Mouse (Mus musculus): ENCODE measurements at regions not wholly inside any gene's neighbourhood (a gene's known extent, or its start where the extent isn't known, plus 50 kb on each side); places are given as distances from the start of the nearest gene placed in this dataset.

DNA sequence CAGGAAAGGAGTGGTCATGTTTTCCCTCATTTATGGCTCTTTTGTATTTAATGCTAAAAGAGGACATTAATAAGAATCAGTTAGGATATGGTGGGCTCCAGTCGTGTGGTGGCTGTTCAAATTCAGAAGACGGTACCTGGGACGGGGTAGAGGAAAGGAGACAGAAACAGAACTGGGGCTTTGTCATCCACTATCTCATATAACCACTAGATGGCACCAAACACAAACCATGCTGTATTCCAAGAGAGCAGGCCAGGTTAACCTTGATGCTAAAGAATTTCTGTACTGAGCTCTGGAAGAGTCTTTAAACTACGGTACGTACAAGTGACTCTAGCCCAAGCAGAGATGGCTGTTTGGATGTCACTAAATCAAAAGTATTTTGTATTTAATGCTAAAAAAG is 66.3 kb upstream of the Lmcd1 start:
- Histone ChIP-seq H3K27me3 (ENCODE audit: control insufficient read depth, insufficient read depth, low read length) (no peaks in the 10 kb centered on the region), H3K4me1 (ENCODE audit: control insufficient read depth, insufficient read depth, insufficient read length, low read length) (peaks cover 3% of the 10 kb centered on the region; the same call in 1 of the 2 replicates), H3K4me3 (ENCODE audit: low read depth, low read length) (no peak overlapping the region), H3K36me3 (ENCODE audit: control insufficient read depth, insufficient read depth, low read length) (no peaks in the 10 kb centered on the region), H3K27ac (ENCODE audit: insufficient read depth, low read depth, low read length) (no peak overlapping the region)
- TF ChIP-seq CTCF (IDR thresholded peaks at IDR 0.05; ENCODE audit: extremely low read depth, insufficient read length, insufficient replicate concordance, low read depth, low read length) (peak; percentile 18; the same call in 1 of the 2 replicates), POLR2A (IDR thresholded peaks at IDR 0.05; ENCODE audit: low read depth, low read length) (no peak)
- WGBS, result 14% methylated on average over 5 of the region's 5 CpGs

DNA sequence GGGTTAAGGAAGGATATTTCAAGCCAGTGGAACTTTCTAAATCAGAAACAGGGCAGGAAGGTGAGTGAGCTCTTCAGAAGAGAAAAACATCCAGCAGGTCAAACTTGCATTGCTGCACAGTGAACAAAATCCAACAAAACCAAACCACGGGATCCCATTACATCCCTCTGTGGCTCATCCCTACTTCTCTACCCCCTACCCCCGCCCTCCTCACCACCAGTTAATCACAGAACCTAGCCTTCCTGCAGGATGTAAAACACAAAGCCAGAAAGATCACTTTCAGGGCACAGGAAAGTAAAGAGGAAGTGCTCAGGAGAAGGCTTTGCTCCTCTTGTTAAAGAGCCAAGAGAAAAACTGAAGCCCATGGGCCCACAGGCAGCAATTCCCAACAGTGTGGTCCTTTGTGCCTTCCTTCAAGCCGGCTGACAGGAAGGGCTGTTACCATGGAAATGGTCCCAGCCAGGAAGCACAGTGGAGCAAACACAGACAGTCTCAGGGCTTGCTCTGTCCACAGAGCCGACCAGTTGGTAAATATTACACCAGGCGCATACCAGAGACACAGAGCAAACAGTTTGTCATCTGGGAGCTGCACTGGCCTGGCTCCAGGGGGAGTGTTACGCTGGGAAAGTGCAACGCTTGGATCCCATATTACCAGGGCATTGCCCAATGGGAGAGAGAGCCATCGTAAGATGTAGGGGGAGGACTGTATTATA is 63.2 kb upstream of the Lmcd1 start:
- H3K27ac ChIP-seq (ENCODE audit: insufficient read depth, low read depth, low read length), result peak overlapping the region; percentile 13
- 20% methylated on average over 8 of the region's 8 CpGs for WGBS

DNA sequence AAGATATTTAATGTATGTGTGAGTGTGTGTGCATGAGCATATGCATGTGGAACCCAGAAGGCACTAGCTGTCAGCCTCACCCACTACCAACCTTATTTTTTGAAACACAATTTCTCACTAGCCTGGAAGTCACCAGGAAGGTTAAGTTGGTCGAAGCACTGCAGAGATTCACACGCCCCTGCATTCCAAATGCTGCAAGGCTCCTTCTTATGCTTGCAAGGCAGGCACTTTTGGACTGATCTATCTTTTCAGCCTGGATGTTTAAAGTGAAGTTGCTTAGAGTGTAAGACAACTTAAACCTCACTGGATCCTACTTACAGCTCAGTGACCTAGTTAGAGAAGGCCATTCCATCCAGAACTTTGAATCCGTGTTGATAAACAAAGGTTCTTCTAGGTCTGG is 56.7 kb upstream of the Lmcd1 start:
- Histone ChIP-seq H3K4me1 (ENCODE audit: control insufficient read depth, insufficient read depth, insufficient read length, low read length) (no peaks in the 10 kb centered on the region), H3K36me3 (ENCODE audit: control insufficient read depth, insufficient read depth, low read length) (no peaks in the 10 kb centered on the region), H3K4me3 (ENCODE audit: low read depth, low read length) (no peak overlapping the region), H3K27ac (ENCODE audit: insufficient read depth, low read depth, low read length) (no peak overlapping the region), H3K27me3 (ENCODE audit: control insufficient read depth, insufficient read depth, low read length) (no peaks in the 10 kb centered on the region)
- WGBS, result 77% methylated on average over 3 of the region's 3 CpGs
- TF ChIP-seq POLR2A (IDR thresholded peaks at IDR 0.05; ENCODE audit: low read depth, low read length) (no peak), CTCF (IDR thresholded peaks at IDR 0.05; ENCODE audit: extremely low read depth, insufficient read length, insufficient replicate concordance, low read depth, low read length) (no peak)

More for the DNA sequence above, 63.2 kb upstream of the Lmcd1 start:
- H3K4me3 ChIP-seq (ENCODE audit: low read depth, low read length), result no peak overlapping the region
- no peaks in the 10 kb centered on the region for H3K36me3 ChIP-seq (ENCODE audit: control insufficient read depth, insufficient read depth, low read length)
- peaks cover 3% of the 10 kb centered on the region; the same call in 1 of the 2 replicates for H3K4me1 ChIP-seq (ENCODE audit: control insufficient read depth, insufficient read depth, insufficient read length, low read length)
- no peaks in the 10 kb centered on the region for H3K27me3 ChIP-seq (ENCODE audit: control insufficient read depth, insufficient read depth, low read length)
- TF ChIP-seq CTCF (IDR thresholded peaks at IDR 0.05; ENCODE audit: extremely low read depth, insufficient read length, insufficient replicate concordance, low read depth, low read length) (no peak), POLR2A (IDR thresholded peaks at IDR 0.05; ENCODE audit: low read depth, low read length) (no peak)

DNA sequence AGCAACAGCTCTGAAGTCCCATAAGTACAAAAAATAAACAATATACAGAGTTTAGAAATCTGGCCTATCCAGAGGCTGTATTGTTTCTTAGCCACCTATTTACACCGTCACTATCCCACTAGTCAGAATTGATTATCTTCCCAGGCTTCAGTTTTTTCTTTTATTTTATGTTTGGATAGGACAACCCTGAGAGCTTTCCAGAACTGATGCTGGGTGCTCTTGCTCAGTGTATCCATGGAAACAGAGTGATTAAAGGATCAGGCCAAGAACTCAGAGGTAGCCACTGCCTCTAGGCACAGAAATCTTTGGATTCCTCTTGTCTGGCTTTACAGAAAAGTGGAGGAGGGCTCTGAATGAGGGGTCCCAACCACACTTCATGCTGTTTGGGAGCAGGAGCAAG is 55.3 kb upstream of the Lmcd1 start:
- TF ChIP-seq POLR2A (IDR thresholded peaks at IDR 0.05; ENCODE audit: low read depth, low read length) (no peak), CTCF (IDR thresholded peaks at IDR 0.05; ENCODE audit: extremely low read depth, insufficient read length, insufficient replicate concordance, low read depth, low read length) (no peak)
- H3K27me3 ChIP-seq (ENCODE audit: control insufficient read depth, insufficient read depth, low read length), result no peaks in the 10 kb centered on the region
- no peak overlapping the region for H3K27ac ChIP-seq (ENCODE audit: insufficient read depth, low read depth, low read length)
- H3K36me3 ChIP-seq (ENCODE audit: control insufficient read depth, insufficient read depth, low read length), result no peaks in the 10 kb centered on the region
- 41% methylated on average over 1 of the region's 1 CpGs for WGBS
- no peak overlapping the region for H3K4me3 ChIP-seq (ENCODE audit: low read depth, low read length)
- H3K4me1 ChIP-seq (ENCODE audit: control insufficient read depth, insufficient read depth, insufficient read length, low read length), result no peaks in the 10 kb centered on the region

DNA sequence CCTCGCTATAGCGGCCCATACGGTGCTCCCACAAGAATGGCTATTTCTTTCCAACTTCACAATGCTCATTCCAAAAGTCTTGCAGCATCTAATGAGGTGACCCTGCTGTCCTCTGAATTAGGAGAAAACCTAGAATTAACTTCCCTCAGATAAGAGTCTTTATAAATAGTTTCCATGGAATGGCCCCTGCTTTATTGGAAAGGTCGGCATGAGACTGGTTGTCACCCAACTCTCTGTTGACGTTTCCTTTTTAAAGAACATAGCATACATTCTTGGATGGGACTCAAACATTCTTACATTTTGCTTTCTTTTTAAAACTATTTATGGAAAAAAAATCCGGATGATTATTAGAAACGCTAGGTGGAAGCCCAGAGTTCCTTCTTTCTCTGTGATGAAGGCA is 53.9 kb upstream of the Lmcd1 start:
- no peak overlapping the region for H3K4me3 ChIP-seq (ENCODE audit: low read depth, low read length)
- H3K27me3 ChIP-seq (ENCODE audit: control insufficient read depth, insufficient read depth, low read length), result no peaks in the 10 kb centered on the region
- TF ChIP-seq CTCF (IDR thresholded peaks at IDR 0.05; ENCODE audit: extremely low read depth, insufficient read length, insufficient replicate concordance, low read depth, low read length) (no peak), POLR2A (IDR thresholded peaks at IDR 0.05; ENCODE audit: low read depth, low read length) (no peak)
- no peaks in the 10 kb centered on the region for H3K4me1 ChIP-seq (ENCODE audit: control insufficient read depth, insufficient read depth, insufficient read length, low read length)
- no peaks in the 10 kb centered on the region for H3K36me3 ChIP-seq (ENCODE audit: control insufficient read depth, insufficient read depth, low read length)
- WGBS, result 82% methylated on average over 7 of the region's 7 CpGs
- no peak overlapping the region for H3K27ac ChIP-seq (ENCODE audit: insufficient read depth, low read depth, low read length)

DNA sequence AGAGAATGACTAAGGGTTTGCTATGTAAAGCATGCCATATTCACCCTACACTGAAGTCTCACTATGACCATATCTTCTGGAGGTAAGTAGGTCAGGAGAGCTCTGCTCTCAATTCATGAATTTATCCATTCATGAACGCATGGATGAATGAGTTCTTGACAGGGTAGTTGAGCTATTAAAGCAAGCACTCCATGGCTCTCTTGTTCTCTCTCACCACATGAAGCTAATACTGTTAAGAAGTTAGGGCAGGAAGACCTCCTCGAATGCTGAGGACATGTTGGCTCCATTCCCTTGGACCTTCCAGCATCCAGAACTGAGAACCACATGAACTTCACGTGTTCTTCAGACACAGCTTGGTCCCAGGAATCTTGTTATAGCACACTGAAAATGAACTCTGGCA is 53.4 kb upstream of the Lmcd1 start:
- no peak overlapping the region for H3K4me3 ChIP-seq (ENCODE audit: low read depth, low read length)
- no peak for TF ChIP-seq CTCF (IDR thresholded peaks at IDR 0.05; ENCODE audit: extremely low read depth, insufficient read length, insufficient replicate concordance, low read depth, low read length)
- TF ChIP-seq POLR2A (IDR thresholded peaks at IDR 0.05; ENCODE audit: low read depth, low read length), result no peak
- H3K27me3 ChIP-seq (ENCODE audit: control insufficient read depth, insufficient read depth, low read length), result no peaks in the 10 kb centered on the region
- H3K4me1 ChIP-seq (ENCODE audit: control insufficient read depth, insufficient read depth, insufficient read length, low read length), result no peaks in the 10 kb centered on the region
- 71% methylated on average over 3 of the region's 3 CpGs for WGBS
- H3K36me3 ChIP-seq (ENCODE audit: control insufficient read depth, insufficient read depth, low read length), result no peaks in the 10 kb centered on the region
- no peak overlapping the region for H3K27ac ChIP-seq (ENCODE audit: insufficient read depth, low read depth, low read length)

DNA sequence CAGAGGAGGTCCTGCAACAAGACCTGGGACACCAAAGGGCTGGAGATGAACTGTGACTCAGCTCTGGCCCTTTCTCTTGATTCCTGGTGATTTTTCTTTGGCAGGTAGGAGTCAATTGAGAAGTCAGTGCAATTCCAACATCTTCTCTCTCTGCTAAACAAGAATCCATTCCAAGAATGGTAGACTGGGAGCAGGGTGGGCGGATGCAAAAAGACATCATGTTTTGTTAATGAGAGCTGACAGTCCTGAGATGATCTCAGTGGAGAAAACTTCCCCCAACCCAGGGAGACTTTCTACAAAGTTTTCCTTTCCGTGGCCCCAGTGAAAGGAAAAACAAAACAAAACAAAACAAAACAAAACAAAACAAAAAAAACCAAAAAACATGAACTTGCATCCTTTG is 52.2 kb upstream of the Lmcd1 start:
- no peak for TF ChIP-seq CTCF (IDR thresholded peaks at IDR 0.05; ENCODE audit: extremely low read depth, insufficient read length, insufficient replicate concordance, low read depth, low read length)
- TF ChIP-seq POLR2A (IDR thresholded peaks at IDR 0.05; ENCODE audit: low read depth, low read length), result no peak
- WGBS, result 73% methylated on average over 2 of the region's 2 CpGs
- H3K4me1 ChIP-seq (ENCODE audit: control insufficient read depth, insufficient read depth, insufficient read length, low read length), result no peaks in the 10 kb centered on the region
- no peaks in the 10 kb centered on the region for H3K27me3 ChIP-seq (ENCODE audit: control insufficient read depth, insufficient read depth, low read length)
- no peak overlapping the region for H3K27ac ChIP-seq (ENCODE audit: insufficient read depth, low read depth, low read length)
- no peaks in the 10 kb centered on the region for H3K36me3 ChIP-seq (ENCODE audit: control insufficient read depth, insufficient read depth, low read length)
- H3K4me3 ChIP-seq (ENCODE audit: low read depth, low read length), result no peak overlapping the region
